Mouse (Mus musculus) hindbrain, embryonic 11.5 days (tissue): ENCODE results near the gene Nbr1. TPM values are rescaled to one million over a fixed set of nuclear protein-coding genes. Genes with fewer than 3 reads are reported as not detected.

ENCODE experiments used
- ATAC-seq: fragments of 200-750 bp; cut with Nextera tagmentation; 2 replicates; pipeline ENCODE4 v1.8.0; 2017; ENCODE audit warnings: mild to moderate bottlenecking, moderate TSS enrichment, moderate library complexity; ENCODE audit not compliant: low FRiP score
- DNase-seq: peaks from one replicate; pipeline ENCODE4 v3.0.0-alpha.2; 2015; ENCODE audit warnings: low spot score
- H3K27ac ChIP-seq: fragments of 300-500 bp; sonication (generic); 2 replicates; pipeline ENCODE4 v1.5.1; 2014; ENCODE audit warnings: mild to moderate bottlenecking, low read depth, low read length
- H3K27me3 ChIP-seq: fragments of 300-500 bp; sonication (generic); 2 replicates; pipeline ENCODE4 v1.6.1; 2014; ENCODE audit warnings: mild to moderate bottlenecking, low read length, moderate library complexity, mixed read lengths; ENCODE audit not compliant: control insufficient read depth, insufficient read depth
- H3K36me3 ChIP-seq: fragments of 300-500 bp; sonication (generic); 2 replicates; pipeline ENCODE4 v1.6.1; 2014; ENCODE audit warnings: mild to moderate bottlenecking, low read length, moderate library complexity, mixed read lengths; ENCODE audit not compliant: control insufficient read depth, insufficient read depth
- H3K4me1 ChIP-seq: fragments of 300-500 bp; sonication (generic); replicated peaks from 2 replicates; pipeline ENCODE4 v1.6.1; 2014; ENCODE audit warnings: low read length, mixed read lengths; ENCODE audit not compliant: control insufficient read depth, insufficient read depth
- H3K4me2 ChIP-seq: fragments of 300-500 bp; sonication (generic); replicated peaks from 2 replicates; pipeline ENCODE4 v1.6.1; 2014; ENCODE audit warnings: mild to moderate bottlenecking, low read depth, low read length
- H3K4me3 ChIP-seq: fragments of 300-500 bp; sonication (generic); 2 replicates; pipeline ENCODE4 v1.5.1; 2014; ENCODE audit warnings: low read depth, low read length
- H3K9ac ChIP-seq: fragments of 300-500 bp; sonication (generic); 2 replicates; pipeline ENCODE4 v1.6.1; 2014; ENCODE audit warnings: low read depth, low read length
- H3K9me3 ChIP-seq: fragments of 300-500 bp; sonication (generic); 2 replicates; pipeline ENCODE4 v1.6.1; 2016; ENCODE audit warnings: low read length; ENCODE audit not compliant: control insufficient read depth
- WGBS: fragments of 180-500 bp; shearing (Covaris S2); extraction: QIAGEN DNeasy Blood & Tissue Kit; methylation state at CpG from one replicate; pipeline ENCODE4 v1.1.7; 2014; 5-methylcytosine and 5-hydroxymethylcytosine counted together
- polyA plus RNA-seq: library from polyadenylated mRNA; unstranded; fragments of >200 nt; fragmentation: Nextera tagmentation; extraction: Ambion mirVana; gene quantifications from 2 replicates; pipeline ENCODE4 v1.2.1, GENCODE M21; 2014

Gene Nbr1
- 83.0 and 93.1 TPM in 2 replicates for polyA plus RNA-seq

DNA sequence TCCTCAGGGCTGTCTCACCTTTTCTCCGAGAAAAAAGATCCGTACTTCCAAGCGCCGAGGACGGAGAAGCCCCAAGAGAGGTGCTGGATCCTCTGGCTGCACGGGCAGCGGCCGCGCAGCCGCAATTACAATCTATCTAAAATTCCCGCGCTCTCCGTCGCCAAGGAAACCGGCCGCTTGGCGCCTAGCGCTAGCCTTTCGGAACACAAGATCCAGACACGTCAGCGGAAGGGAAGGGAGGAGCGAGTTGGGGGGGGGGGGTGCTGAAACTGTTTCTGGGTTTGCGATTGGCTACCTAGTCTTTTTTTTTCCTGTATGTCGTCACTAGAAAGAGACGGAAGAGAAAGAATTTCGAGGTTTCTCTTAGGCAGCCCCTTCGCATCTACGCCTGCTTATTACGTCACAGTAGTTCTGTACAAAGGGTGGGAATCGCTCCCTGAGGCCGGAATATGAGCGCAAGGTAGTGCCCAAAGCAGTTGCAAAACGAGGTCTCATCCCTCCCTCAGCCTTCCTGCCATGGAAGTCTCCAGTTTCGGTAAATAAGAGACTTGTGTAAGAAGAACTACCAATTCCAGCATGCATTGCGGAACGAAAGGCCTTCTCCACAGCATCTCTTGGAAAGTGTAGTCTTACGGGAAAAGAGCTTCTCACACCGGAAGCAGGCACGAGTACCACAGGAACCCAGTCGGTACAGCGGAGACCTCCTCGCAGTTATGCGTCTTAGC, at the start of gene Nbr1, which contains the start of gene Brca1:
Gene Nbr1, plus strand, starts transcription at position 399 of the 725 bp plus-strand sequence.
Gene Brca1, minus strand, starts transcription at position 205 of the 725 bp plus-strand sequence.
- Histone ChIP-seq H3K4me2 (peak within 1 kb of the TSS; percentile 77), H3K27me3 (no peaks in the 10 kb centered on the region), H3K27ac (peak within 1 kb of the TSS; percentile 91), H3K9ac (peak within 1 kb of the TSS; percentile 76), H3K4me1 (peaks cover 2% of the 10 kb centered on the region; the same call in 1 of the 2 replicates), H3K4me3 (peak within 1 kb of the TSS; percentile 63), H3K36me3 (no peaks in the 10 kb centered on the region), H3K9me3 (no peaks in the 10 kb centered on the region)
- peak; percentile 84 for ATAC-seq
- DNase-seq, result peak; percentile 99
- WGBS, result under 1% methylated on average over 43 of the region's 43 CpGs

DNA sequence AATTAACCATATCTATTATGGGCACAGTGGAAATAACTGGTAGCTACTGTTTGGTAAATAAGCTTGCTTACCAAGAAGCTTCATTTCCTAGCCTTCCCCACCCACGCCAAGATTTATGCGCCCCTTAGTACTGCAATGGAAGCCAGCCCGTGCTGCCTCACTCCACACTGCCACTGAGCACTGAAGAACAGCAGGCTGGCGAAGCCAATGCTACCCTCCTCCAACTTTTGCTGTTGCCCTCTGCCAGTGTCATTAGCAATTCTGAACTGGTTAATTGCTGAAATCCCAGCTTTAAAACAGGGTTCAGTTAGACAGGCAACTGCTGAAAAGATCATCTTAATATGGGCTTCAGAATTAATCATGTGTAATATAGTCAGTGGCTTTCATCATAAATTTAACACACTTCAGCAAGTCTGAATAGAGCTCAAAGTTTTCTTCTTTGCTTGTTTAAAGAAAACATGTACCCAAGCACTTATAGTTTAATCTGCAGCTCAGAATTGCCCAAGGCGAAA, 45.6 kb upstream of the Nbr1 start:
- H3K36me3 ChIP-seq, result 0 out of 2 replicates have a peak, but pooled peaks cover 3% of the 10 kb centered on the region
- no peaks in the 10 kb centered on the region for H3K4me1 ChIP-seq
- no peak overlapping the region for H3K9ac ChIP-seq
- H3K9me3 ChIP-seq, result no peaks in the 10 kb centered on the region
- no peaks in the 10 kb centered on the region for H3K27me3 ChIP-seq
- ATAC-seq, result no peak
- H3K27ac ChIP-seq, result no peak overlapping the region
- H3K4me2 ChIP-seq, result no peak overlapping the region
- DNase-seq, result no peak
- no peak overlapping the region for H3K4me3 ChIP-seq
- 86% methylated on average over 5 of the region's 5 CpGs for WGBS

DNA sequence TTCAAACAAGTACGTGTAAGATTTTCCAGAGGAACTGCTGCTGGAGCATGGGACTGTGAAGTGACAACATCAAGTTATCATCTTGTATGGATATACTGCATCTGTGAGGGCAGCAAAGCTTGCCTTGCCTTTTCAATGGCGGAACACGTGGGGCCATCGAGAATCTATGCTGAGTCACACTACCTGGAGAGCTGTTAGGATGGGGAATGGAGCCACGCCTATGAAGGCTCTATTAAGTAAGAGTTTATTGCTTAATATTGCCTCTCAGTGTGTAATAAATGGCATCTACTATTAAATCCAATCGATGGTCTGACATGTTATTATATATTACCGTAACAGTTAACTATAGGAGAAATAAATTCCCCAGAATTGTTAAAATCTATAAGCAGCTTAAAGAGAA, 44.9 kb upstream of the Nbr1 start:
- Histone ChIP-seq H3K27ac (no peak overlapping the region), H3K4me1 (no peaks in the 10 kb centered on the region), H3K36me3 (0 out of 2 replicates have a peak, but pooled peaks cover 3% of the 10 kb centered on the region), H3K4me2 (no peak overlapping the region), H3K27me3 (no peaks in the 10 kb centered on the region), H3K9ac (no peak overlapping the region), H3K9me3 (no peaks in the 10 kb centered on the region), H3K4me3 (no peak overlapping the region)
- WGBS, result 95% methylated on average over 7 of the region's 7 CpGs
- no peak for ATAC-seq
- no peak for DNase-seq

DNA sequence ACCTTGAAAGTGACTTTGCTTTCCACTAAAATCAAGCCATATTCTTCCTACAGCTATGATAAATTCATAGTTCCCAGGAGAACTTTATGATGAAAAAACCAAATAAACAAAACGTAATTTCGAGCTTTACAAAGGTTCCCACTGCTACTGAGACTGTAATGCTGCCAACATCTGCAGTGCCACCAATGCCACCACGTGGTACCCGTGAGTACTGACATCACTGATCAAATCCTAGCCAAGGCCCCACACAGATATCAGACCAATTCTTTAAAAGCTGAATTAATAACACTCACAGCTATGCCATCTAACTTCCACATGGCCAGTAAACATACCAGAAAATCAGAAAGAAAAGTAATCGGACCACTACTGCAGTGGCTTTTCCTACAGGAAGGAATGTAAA, 33.0 kb upstream of the Nbr1 start:
- ATAC-seq (no peak), DNase-seq (no peak)
- Histone ChIP-seq H3K27me3 (no peaks in the 10 kb centered on the region), H3K4me1 (no peaks in the 10 kb centered on the region), H3K27ac (no peak overlapping the region), H3K9ac (no peak overlapping the region), H3K36me3 (peaks cover 4% of the 10 kb centered on the region; the same call in 1 of the 2 replicates), H3K4me2 (no peak overlapping the region), H3K9me3 (no peaks in the 10 kb centered on the region), H3K4me3 (no peak overlapping the region)
- 88% methylated on average over 5 of the region's 5 CpGs for WGBS

DNA sequence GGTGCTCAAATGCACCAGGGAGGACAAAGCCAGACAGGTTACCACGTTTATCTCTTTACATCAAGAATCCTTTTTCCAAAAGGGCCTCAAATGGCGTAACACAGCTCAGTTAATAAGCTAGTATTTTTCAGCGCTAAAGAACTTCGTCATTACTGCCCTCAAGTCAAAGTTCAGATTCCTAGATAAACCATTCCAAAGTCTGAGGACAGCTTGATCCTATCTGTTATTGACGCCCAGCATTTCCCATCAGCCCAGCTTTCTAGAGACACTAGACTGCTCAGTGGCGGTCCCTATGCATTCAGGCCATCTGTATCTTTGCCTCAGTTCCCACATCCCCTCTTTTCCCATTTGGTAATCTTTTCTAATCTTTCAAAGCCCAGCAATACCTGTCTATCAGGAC, 32.6 kb upstream of the Nbr1 start:
- no peak overlapping the region for H3K27ac ChIP-seq
- H3K36me3 ChIP-seq, result 0 out of 2 replicates have a peak, but pooled peaks cover 2% of the 10 kb centered on the region
- H3K27me3 ChIP-seq, result no peaks in the 10 kb centered on the region
- DNase-seq (no peak), ATAC-seq (no peak)
- H3K4me1 ChIP-seq, result no peaks in the 10 kb centered on the region
- 88% methylated on average over 6 of the region's 6 CpGs for WGBS
- no peaks in the 10 kb centered on the region for H3K9me3 ChIP-seq
- H3K4me3 ChIP-seq, result no peak overlapping the region
- H3K9ac ChIP-seq, result no peak overlapping the region
- H3K4me2 ChIP-seq, result no peak overlapping the region

DNA sequence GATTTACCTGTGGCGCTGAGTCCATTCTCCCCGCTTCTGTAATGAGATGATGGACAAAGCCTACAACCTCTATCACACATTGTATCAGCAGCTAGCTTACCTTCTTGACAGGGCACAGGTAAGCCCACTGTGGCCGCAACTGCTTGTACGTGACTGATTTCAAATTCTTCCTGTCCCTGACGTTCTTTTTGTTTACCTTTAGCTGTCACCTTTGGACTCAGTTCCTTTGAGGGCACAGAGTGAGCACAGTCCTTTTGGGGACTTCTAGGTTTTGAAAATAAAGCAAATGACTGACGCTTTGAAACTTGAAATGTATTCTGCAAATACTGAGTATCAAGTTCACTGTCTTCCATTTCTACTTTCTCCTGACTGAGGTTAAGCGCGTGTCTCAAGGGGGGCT, 27.5 kb upstream of the Nbr1 start:
- Histone ChIP-seq H3K9ac (no peak overlapping the region), H3K4me2 (no peak overlapping the region), H3K27me3 (no peaks in the 10 kb centered on the region), H3K4me1 (no peaks in the 10 kb centered on the region), H3K36me3 (0 out of 2 replicates have a peak, but pooled peaks cover 2% of the 10 kb centered on the region), H3K27ac (no peak overlapping the region), H3K9me3 (no peaks in the 10 kb centered on the region), H3K4me3 (no peak overlapping the region)
- DNase-seq (no peak), ATAC-seq (no peak)
- WGBS, result 95% methylated on average over 8 of the region's 8 CpGs

DNA sequence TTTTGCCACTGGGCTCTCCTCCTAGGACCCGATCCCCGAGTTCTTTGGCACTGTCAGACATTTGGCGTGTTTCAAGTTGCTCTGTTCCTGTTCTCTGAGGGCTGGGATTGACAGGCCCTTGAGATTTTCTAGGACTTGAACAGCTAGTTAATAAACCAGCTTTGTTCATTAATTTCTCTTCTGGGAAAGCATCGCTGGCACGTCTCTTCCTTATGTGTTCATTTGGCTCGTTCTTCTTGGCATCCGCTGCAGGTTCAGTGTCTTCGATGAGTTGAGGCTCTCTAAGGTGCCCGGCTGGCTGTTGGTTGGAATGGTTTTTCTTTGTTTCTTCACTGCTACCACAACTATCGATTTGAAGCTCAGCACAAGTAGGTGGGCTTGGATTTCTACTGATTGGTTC, 26.9 kb upstream of the Nbr1 start:
- H3K9me3 ChIP-seq, result no peaks in the 10 kb centered on the region
- no peak overlapping the region for H3K27ac ChIP-seq
- H3K36me3 ChIP-seq, result 0 out of 2 replicates have a peak, but pooled peaks cover 2% of the 10 kb centered on the region
- H3K4me2 ChIP-seq, result no peak overlapping the region
- no peaks in the 10 kb centered on the region for H3K4me1 ChIP-seq
- H3K4me3 ChIP-seq, result no peak overlapping the region
- no peak for ATAC-seq
- no peak for DNase-seq
- H3K9ac ChIP-seq, result no peak overlapping the region
- no peaks in the 10 kb centered on the region for H3K27me3 ChIP-seq
- WGBS, result 92% methylated on average over 10 of the region's 10 CpGs

DNA sequence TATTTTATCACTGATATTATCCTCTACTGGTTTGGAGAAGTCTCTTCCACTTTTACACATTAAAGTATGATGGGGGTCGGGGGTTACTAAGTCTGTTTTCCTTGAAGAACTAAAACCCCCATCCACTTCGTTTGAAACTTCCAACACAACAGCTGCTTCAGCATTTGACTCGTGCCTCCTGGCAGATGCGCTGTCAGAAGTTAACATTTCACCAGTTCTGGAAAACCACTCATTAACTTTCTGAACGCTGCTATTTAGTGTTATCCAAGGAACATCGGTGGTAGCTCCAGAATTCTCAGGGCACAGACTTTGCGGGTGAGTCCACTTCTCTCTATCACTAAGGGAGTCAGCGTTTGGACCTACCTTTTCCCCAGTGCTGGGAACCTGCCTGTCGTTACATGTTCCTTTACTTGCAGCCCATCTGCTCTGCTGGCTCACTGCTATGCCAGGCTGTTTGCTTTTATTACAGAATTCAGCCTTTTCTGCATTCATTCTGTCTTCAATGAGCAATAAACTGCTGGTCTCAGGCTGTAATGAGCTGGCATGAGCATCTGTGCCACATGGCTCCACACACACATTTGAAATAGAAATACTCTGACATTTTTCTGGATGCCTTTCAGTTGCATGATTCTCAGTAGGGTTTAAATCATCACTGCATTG, 25.9 kb upstream of the Nbr1 start:
- ATAC-seq (no peak), DNase-seq (no peak)
- Histone ChIP-seq H3K36me3 (0 out of 2 replicates have a peak, but pooled peaks cover 2% of the 10 kb centered on the region), H3K27ac (no peak overlapping the region), H3K4me2 (no peak overlapping the region), H3K4me3 (no peak overlapping the region), H3K27me3 (no peaks in the 10 kb centered on the region), H3K9ac (no peak overlapping the region), H3K9me3 (no peaks in the 10 kb centered on the region), H3K4me1 (no peaks in the 10 kb centered on the region)
- 95% methylated on average over 9 of the region's 9 CpGs for WGBS
